Mouse (Mus musculus) neural tube, embryonic 13.5 days (tissue): ENCODE results near the gene Bdh2. TPM values are rescaled to one million over a fixed set of nuclear protein-coding genes. Genes with fewer than 3 reads are reported as not detected.

Source experiments
- ATAC-seq: fragments of 200-750 bp; cut with Nextera tagmentation; 2 replicates; pipeline ENCODE4 v1.8.0; 2017; ENCODE audit warnings: low read depth, mild to moderate bottlenecking, moderate TSS enrichment, moderate library complexity
- H3K27ac ChIP-seq: fragments of 300-500 bp; sonication (generic); replicated peaks from 2 replicates; pipeline ENCODE4 v1.5.1; 2015; ENCODE audit warnings: moderate library complexity, mild to moderate bottlenecking, inconsistent platforms
- H3K27me3 ChIP-seq: fragments of 300-500 bp; sonication (generic); 2 replicates; pipeline ENCODE4 v1.6.1; 2015; ENCODE audit warnings: mild to moderate bottlenecking, inconsistent platforms
- H3K36me3 ChIP-seq: fragments of 300-500 bp; sonication (generic); 2 replicates; pipeline ENCODE4 v1.6.1; 2015; ENCODE audit warnings: mild to moderate bottlenecking, inconsistent platforms
- H3K4me1 ChIP-seq: fragments of 300-500 bp; sonication (generic); replicated peaks from 2 replicates; pipeline ENCODE4 v1.6.1; 2015; ENCODE audit warnings: inconsistent platforms
- H3K4me2 ChIP-seq: fragments of 300-500 bp; sonication (generic); 2 replicates; pipeline ENCODE4 v1.6.1; 2015; ENCODE audit warnings: inconsistent platforms, mild to moderate bottlenecking, moderate library complexity
- H3K4me3 ChIP-seq: fragments of 300-500 bp; sonication (generic); 2 replicates; pipeline ENCODE4 v1.5.1; 2015; ENCODE audit warnings: mild to moderate bottlenecking, inconsistent platforms
- H3K9ac ChIP-seq: fragments of 300-500 bp; sonication (generic); 2 replicates; pipeline ENCODE4 v1.6.1; 2015; ENCODE audit warnings: moderate library complexity, mild to moderate bottlenecking, inconsistent platforms
- H3K9me3 ChIP-seq: fragments of 300-500 bp; sonication (generic); 2 replicates; pipeline ENCODE4 v1.6.1; 2016; ENCODE audit warnings: inconsistent platforms
- WGBS: fragments of 180-500 bp; shearing (Covaris S2); methylation state at CpG from one replicate; pipeline ENCODE4 v1.1.7; 2015; 5-methylcytosine and 5-hydroxymethylcytosine counted together
- polyA plus RNA-seq: library from polyadenylated mRNA; unstranded; fragments of >200 nt; fragmentation: Nextera tagmentation; extraction: Ambion mirVana; gene quantifications from 2 replicates; pipeline ENCODE4 v1.2.1, GENCODE M21; 2015

Gene Bdh2
- 3.5 and 4.2 TPM in 2 replicates for polyA plus RNA-seq

DNA sequence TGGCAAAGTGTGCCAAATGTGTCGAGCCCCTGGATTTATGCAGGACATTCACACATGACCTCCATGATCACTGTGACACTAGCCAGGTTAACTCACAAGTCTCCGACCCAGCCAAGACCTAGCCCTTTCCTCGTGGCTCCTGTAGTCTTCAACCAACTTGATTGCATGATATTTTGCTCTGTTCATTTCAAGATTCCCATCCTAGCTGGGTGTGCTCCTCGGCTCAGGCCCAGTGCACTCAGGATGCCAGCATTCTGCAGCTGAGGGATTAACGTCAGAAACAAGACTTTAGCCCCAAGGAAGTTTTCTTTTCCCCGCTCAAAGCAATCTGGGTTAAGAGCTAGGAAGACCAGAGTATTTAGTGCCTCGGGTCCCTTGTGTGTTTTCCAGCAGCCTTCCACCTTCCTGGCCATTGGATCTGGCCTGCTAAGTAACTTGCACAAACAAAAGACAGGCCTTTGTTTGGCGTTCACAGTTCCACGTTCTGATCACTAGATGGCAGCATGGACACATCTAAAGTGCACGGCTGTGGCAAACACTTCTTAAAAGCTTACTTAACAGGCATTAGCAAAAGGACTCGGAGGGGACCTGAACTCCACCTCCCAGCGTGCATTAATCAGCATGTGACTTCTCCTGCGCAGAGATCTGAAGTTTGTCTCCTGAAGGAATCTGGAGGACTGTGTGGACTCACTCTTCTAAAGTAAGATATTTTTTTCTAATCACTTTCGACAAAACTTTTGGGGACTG, at the start of gene Bdh2:
TSS of gene Bdh2 (plus strand) at position 553 of the 747 bp plus-strand sequence.
- no peaks in the 10 kb centered on the region for H3K36me3 ChIP-seq

GRCm38 (mm10) chr3:135232058-135232457, 49.0 kb upstream of the Bdh2 start:
- Histone ChIP-seq H3K27me3 (no peaks in the 10 kb centered on the region), H3K9me3 (no peaks in the 10 kb centered on the region), H3K9ac (no peak overlapping the region), H3K4me2 (no peak overlapping the region), H3K4me3 (no peak overlapping the region), H3K36me3 (peaks cover 45% of the 10 kb centered on the region), H3K27ac (no peak overlapping the region), H3K4me1 (no peaks in the 10 kb centered on the region)
- WGBS, result 87% methylated on average over 3 of the region's 3 CpGs
- ATAC-seq, result no peak

More for the DNA sequence above, at the start of gene Bdh2:
- H3K4me1 ChIP-seq, result 0 out of 2 replicates have a peak, but pooled peaks cover 8% of the 10 kb centered on the region
- H3K27me3 ChIP-seq, result no peaks in the 10 kb centered on the region
- no peaks in the 10 kb centered on the region for H3K9me3 ChIP-seq
- H3K27ac ChIP-seq, result peak within 1 kb of the TSS; percentile 25
- whole genome bisulfite sequencing, result 28% methylated on average over 14 of the region's 14 CpGs
- peak; percentile 87 for ATAC-seq
- peak within 1 kb of the TSS; percentile 49 for H3K9ac ChIP-seq
- H3K4me2 ChIP-seq, result peak within 1 kb of the TSS; percentile 37
- no peak within 1 kb of the TSS for H3K4me3 ChIP-seq

DNA sequence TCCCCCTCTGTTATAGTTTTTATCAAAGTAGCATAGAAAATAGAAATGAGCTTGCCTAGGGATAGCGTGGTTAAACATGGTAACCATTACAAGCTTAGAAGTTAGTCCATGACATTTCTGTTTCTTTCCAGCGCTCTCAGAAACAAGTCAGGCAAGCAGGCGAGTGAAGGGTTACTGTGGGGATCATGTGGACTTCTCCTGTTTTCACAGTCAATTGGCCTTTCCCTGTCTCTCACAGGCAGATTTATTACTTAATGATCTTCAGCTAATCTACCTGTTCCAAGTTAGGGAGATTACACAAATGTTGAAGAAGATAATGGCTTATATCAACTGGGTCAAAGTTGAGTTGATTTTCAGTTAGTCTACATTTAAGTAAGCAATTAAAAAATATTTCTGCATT, 48.6 kb upstream of the Bdh2 start:
- no peak overlapping the region for H3K9ac ChIP-seq
- ATAC-seq, result no peak
- H3K4me2 ChIP-seq, result no peak overlapping the region
- peaks cover 45% of the 10 kb centered on the region for H3K36me3 ChIP-seq
- H3K27me3 ChIP-seq, result no peaks in the 10 kb centered on the region
- no peaks in the 10 kb centered on the region for H3K4me1 ChIP-seq
- H3K4me3 ChIP-seq, result no peak overlapping the region
- no peak overlapping the region for H3K27ac ChIP-seq
- 94% methylated on average over 3 of the region's 3 CpGs for WGBS
- H3K9me3 ChIP-seq, result no peaks in the 10 kb centered on the region

GRCm38 (mm10) chr3:135245733-135246132, 35.3 kb upstream of the Bdh2 start:
- ATAC-seq, result no peak
- peaks cover 24% of the 10 kb centered on the region for H3K36me3 ChIP-seq

GRCm38 (mm10) chr3:135246828-135247227, 34.2 kb upstream of the Bdh2 start:
- H3K36me3 ChIP-seq, result peaks cover 25% of the 10 kb centered on the region
- ATAC-seq, result no peak

More at GRCm38 (mm10) chr3:135245733-135246132, 35.3 kb upstream of the Bdh2 start:
- Histone ChIP-seq H3K4me3 (no peak overlapping the region), H3K27ac (no peak overlapping the region), H3K9me3 (no peaks in the 10 kb centered on the region), H3K27me3 (no peaks in the 10 kb centered on the region), H3K9ac (no peak overlapping the region), H3K4me2 (no peak overlapping the region), H3K4me1 (no peaks in the 10 kb centered on the region)

DNA sequence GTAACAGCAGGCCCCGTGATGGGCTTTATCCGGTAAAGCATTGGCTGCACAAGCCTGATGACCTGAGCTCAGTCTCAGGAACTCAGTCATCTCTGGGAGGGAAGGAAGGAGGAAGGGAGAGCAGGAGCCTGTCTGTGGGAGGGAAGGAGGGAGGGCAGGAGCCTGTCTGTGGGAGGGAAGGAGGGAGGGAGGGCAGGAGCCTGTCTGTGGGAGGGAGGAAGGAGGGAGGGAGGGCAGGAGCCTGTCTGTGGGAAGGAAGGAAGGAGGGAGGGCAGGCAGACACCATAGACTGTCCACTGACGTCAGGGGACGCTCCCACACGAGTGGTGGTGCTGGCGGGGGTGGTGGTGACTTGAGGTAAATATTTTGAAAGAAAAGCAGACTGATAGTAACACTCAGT, 31.9 kb upstream of the Bdh2 start:
- Histone ChIP-seq H3K4me2 (no peak overlapping the region), H3K27ac (no peak overlapping the region), H3K4me1 (no peaks in the 10 kb centered on the region), H3K27me3 (no peaks in the 10 kb centered on the region), H3K4me3 (no peak overlapping the region), H3K9me3 (no peaks in the 10 kb centered on the region), H3K9ac (no peak overlapping the region), H3K36me3 (peaks cover 16% of the 10 kb centered on the region; the same call in 1 of the 2 replicates)
- WGBS, result 80% methylated on average over 6 of the region's 6 CpGs
- no peak for ATAC-seq

More at GRCm38 (mm10) chr3:135246828-135247227, 34.2 kb upstream of the Bdh2 start:
- Histone ChIP-seq H3K9me3 (no peaks in the 10 kb centered on the region), H3K27me3 (no peaks in the 10 kb centered on the region), H3K4me2 (no peak overlapping the region), H3K4me3 (no peak overlapping the region), H3K27ac (no peak overlapping the region), H3K9ac (no peak overlapping the region), H3K4me1 (no peaks in the 10 kb centered on the region)
- 93% methylated on average over 6 of the region's 6 CpGs for WGBS

DNA sequence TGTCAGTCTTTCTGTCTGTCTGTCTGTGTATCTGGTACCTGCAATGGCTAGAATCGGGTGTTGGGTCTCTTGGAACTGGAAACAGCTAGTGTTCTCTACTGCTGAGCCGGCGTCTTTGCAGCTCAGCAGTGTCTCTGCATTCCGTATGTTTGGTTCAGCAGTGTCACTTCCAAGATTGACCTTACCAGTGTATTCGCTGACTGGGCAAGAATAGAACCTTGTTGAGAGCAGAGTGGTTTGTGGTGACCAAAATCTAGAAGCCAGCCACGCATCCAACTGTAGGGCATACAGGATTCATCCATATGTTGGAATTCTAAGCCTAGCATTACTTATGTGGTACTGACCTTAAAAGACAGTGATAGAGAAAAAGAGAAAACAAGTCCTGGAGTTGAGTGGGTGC, 29.2 kb upstream of the Bdh2 start:
- H3K9me3 ChIP-seq, result no peaks in the 10 kb centered on the region
- H3K9ac ChIP-seq, result no peak overlapping the region
- H3K27me3 ChIP-seq, result no peaks in the 10 kb centered on the region
- peaks cover 16% of the 10 kb centered on the region; the same call in 1 of the 2 replicates for H3K36me3 ChIP-seq
- 91% methylated on average over 6 of the region's 6 CpGs for WGBS
- H3K4me3 ChIP-seq, result no peak overlapping the region
- H3K4me2 ChIP-seq, result no peak overlapping the region
- no peak for ATAC-seq
- H3K4me1 ChIP-seq, result no peaks in the 10 kb centered on the region
- no peak overlapping the region for H3K27ac ChIP-seq

- H3K27ac ChIP-seq, result no peak overlapping the region
- no peaks in the 10 kb centered on the region for H3K4me1 ChIP-seq
- peaks cover 9% of the 10 kb centered on the region for H3K36me3 ChIP-seq
- H3K9ac ChIP-seq, result no peak overlapping the region
- H3K27me3 ChIP-seq, result no peaks in the 10 kb centered on the region
- no peak overlapping the region for H3K4me3 ChIP-seq
- no peak for ATAC-seq
- no peaks in the 10 kb centered on the region for H3K9me3 ChIP-seq
- no peak overlapping the region for H3K4me2 ChIP-seq
These were observed 26.2 kb upstream of the Bdh2 start for GRCm38 (mm10) chr3:135254784-135255183.

- H3K4me2 ChIP-seq, result no peak overlapping the region
- no peak overlapping the region for H3K4me3 ChIP-seq
- 80% methylated on average over 10 of the region's 10 CpGs for WGBS
- no peak overlapping the region for H3K9ac ChIP-seq
- no peak overlapping the region for H3K27ac ChIP-seq
- no peaks in the 10 kb centered on the region for H3K9me3 ChIP-seq
- H3K4me1 ChIP-seq, result no peaks in the 10 kb centered on the region
- ATAC-seq, result no peak
- no peaks in the 10 kb centered on the region for H3K27me3 ChIP-seq
- H3K36me3 ChIP-seq, result peaks cover 13% of the 10 kb centered on the region
These were observed 22.1 kb upstream of the Bdh2 start for GRCm38 (mm10) chr3:135258919-135259318.

DNA sequence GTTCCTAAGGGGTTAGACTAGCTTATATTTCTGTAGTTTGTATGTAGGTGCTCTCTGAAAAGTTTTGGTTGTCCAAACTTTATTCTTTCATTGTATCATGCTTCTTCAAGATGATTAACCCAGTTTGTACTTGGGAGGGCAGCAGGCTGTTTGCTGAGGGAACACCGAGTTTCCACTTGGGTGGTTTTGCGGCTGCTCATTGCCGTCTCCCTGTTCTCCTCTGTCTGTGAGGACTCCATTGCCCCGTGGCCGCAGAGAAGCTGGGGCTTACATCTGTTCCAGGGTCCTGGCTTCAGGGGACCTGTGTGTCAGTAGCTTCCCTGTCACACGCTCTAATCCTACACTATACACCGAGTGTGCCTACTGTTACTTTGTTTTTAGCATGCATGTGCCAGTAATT, 20.8 kb upstream of the Bdh2 start:
- Histone ChIP-seq H3K4me2 (no peak overlapping the region), H3K9me3 (no peaks in the 10 kb centered on the region), H3K4me1 (no peaks in the 10 kb centered on the region), H3K27me3 (no peaks in the 10 kb centered on the region), H3K36me3 (peaks cover 22% of the 10 kb centered on the region), H3K4me3 (no peak overlapping the region), H3K27ac (no peak overlapping the region), H3K9ac (no peak overlapping the region)
- no peak for ATAC-seq
- WGBS, result 79% methylated on average over 7 of the region's 7 CpGs

GRCm38 (mm10) chr3:135268616-135269015, 12.4 kb upstream of the Bdh2 start:
- no peaks in the 10 kb centered on the region for H3K27me3 ChIP-seq

DNA sequence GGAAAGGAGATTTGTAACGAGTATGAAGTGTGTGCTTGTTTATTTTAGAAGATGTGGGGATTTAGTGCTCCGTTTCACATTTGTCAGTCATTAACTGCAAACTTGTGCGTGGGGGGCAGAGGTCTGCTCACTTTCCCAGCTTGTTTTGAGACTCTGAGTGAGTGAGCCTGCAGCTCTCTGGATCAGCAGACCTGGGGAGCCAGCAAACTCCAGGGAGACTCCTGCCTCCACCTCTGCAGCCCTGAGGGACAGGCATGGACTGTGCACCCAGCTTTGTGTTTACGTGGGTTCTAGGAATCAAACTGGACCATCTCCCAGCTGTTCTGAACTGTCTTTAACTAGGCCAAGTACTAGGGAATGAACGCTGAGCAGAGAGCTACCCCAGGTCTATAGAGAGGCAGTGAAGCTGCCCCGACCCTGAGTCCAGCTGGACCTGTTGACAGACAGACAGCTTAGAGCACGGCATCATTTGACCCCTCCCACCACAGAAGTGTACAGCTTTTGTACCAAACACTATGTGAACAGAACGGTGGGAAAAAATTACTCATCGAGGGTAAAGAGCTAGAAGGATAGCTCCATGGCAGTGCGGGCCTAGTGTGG, 11.5 kb upstream of the Bdh2 start:
- no peak for ATAC-seq
- no peaks in the 10 kb centered on the region for H3K9me3 ChIP-seq
- H3K4me3 ChIP-seq, result no peak overlapping the region
- H3K27ac ChIP-seq, result no peak overlapping the region
- H3K9ac ChIP-seq, result no peak overlapping the region
- H3K27me3 ChIP-seq, result no peaks in the 10 kb centered on the region
- H3K36me3 ChIP-seq, result peaks cover 19% of the 10 kb centered on the region
- no peaks in the 10 kb centered on the region for H3K4me1 ChIP-seq
- WGBS, result 92% methylated on average over 10 of the region's 10 CpGs
- H3K4me2 ChIP-seq, result no peak overlapping the region

More at GRCm38 (mm10) chr3:135268616-135269015, 12.4 kb upstream of the Bdh2 start:
- ATAC-seq, result no peak
- no peak overlapping the region for H3K27ac ChIP-seq
- no peak overlapping the region for H3K4me3 ChIP-seq
- H3K4me1 ChIP-seq, result no peaks in the 10 kb centered on the region
- H3K4me2 ChIP-seq, result no peak overlapping the region
- WGBS, result 92% methylated on average over 5 of the region's 5 CpGs
- H3K9ac ChIP-seq, result no peak overlapping the region
- no peaks in the 10 kb centered on the region for H3K9me3 ChIP-seq
- peaks cover 20% of the 10 kb centered on the region for H3K36me3 ChIP-seq
